Mouse (Mus musculus): ENCODE measurements at regions not wholly inside any gene's neighbourhood (a gene's known extent, or its start where the extent isn't known, plus 50 kb on each side); places are given as distances from the start of the nearest gene placed in this dataset.
A peak's percentile ranks its signal among the peaks of the same experiment; 100 is the strongest.

DNA sequence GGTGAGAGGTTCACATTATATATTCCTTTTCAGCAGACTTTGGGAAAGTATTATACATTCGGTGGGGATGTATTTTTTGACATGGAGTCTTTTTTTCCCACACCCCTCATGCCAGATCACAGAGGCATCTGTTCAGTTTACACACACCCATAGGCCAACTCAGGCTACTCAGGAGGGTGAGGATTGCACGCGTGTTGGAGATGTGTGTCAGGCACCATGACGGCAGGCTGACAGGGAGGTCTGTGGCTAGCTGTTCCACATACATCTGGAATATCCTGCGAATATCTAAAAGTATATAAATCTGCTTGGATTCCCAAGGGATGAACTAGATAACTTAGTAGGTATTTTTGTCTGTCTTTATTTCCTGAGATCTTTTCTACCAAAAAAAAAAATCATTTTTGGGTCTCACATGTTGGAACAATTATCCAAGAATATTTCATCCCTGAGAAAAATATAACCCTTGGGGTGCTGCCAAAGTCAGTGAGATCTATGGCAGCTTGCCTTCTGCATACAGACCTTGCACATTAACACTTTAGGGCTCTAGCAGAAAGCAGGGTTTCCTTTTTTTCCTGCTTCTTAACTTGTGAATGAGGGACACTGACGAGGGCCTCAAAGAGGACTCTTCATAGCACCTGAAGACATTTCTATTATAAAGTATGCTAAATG, 260.4 kb upstream of the Dph6 start:
- Histone ChIP-seq H3K36me3 (ENCODE audit: control insufficient read depth, insufficient read depth, low read length) (no peaks in the 10 kb centered on the region), H3K27me3 (ENCODE audit: control insufficient read depth, insufficient read depth, low read length) (no peaks in the 10 kb centered on the region), H3K4me1 (ENCODE audit: control insufficient read depth, insufficient read depth, low read length) (peaks cover 7% of the 10 kb centered on the region), H3K4me3 (ENCODE audit: control insufficient read depth, low read depth, low read length) (no peak overlapping the region), H3K27ac (ENCODE audit: control insufficient read depth, insufficient read depth, low read depth, low read length) (no peak overlapping the region)
- TF ChIP-seq POLR2A (IDR thresholded peaks at IDR 0.05; ENCODE audit: control insufficient read depth, low read depth, low read length) (no peak), CTCF (IDR thresholded peaks at IDR 0.05; ENCODE audit: control insufficient read depth, insufficient read depth, insufficient replicate concordance, low read depth, low read length) (no peak)

DNA sequence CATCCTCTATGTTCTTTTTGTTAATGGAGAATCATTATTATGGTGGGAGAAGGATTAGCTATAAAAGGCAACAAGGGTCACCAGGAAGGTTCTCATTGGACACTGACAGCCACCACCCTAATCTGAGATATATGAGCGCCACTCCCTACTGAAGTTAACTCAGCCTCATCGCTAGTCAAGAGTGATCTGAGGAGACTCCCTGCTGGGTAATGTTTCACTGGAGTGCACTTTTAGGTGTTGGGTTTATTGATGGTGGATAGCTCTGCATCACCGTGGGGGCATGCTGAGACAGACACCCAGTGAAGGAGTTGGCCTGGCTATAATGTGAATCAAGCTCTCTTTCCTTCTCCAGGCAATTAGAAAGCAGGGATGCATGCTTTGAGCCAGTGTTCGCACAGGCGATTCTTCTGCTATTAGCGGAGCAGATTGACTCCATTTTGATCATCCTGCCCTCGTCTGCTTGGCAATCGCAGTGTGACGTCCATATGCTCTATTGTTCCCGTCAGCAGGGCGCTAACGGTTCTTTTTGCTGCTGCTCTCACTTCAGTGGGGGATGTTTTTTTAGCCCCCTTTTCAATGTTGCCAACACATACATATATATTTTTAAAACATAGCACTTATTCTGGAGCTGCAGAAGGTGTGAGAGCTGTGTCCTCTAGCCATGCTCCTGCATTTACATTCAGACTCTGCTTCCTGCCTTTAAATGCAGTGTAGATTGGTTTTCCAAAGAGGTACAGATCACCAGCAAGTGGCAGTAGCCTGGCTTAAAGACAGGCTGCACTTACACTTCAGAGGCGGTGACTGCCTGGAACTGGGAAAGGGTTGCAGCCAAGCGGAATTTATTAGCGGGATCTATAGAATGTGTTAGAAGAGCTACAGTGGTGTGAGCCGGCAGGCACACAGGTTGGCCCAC, 263.9 kb upstream of the Dph6 start:
- Histone ChIP-seq H3K36me3 (ENCODE audit: control insufficient read depth, insufficient read depth, low read length) (no peaks in the 10 kb centered on the region), H3K27ac (ENCODE audit: control insufficient read depth, insufficient read depth, low read depth, low read length) (no peak overlapping the region), H3K4me1 (ENCODE audit: control insufficient read depth, insufficient read depth, low read length) (peaks cover 7% of the 10 kb centered on the region), H3K4me3 (ENCODE audit: control insufficient read depth, low read depth, low read length) (peak overlapping the region; percentile 75), H3K27me3 (ENCODE audit: control insufficient read depth, insufficient read depth, low read length) (no peaks in the 10 kb centered on the region)
- TF ChIP-seq CTCF (IDR thresholded peaks at IDR 0.05; ENCODE audit: control insufficient read depth, insufficient read depth, insufficient replicate concordance, low read depth, low read length) (no peak), POLR2A (IDR thresholded peaks at IDR 0.05; ENCODE audit: control insufficient read depth, low read depth, low read length) (peak; percentile 46; the same call in 1 of the 2 replicates)

DNA sequence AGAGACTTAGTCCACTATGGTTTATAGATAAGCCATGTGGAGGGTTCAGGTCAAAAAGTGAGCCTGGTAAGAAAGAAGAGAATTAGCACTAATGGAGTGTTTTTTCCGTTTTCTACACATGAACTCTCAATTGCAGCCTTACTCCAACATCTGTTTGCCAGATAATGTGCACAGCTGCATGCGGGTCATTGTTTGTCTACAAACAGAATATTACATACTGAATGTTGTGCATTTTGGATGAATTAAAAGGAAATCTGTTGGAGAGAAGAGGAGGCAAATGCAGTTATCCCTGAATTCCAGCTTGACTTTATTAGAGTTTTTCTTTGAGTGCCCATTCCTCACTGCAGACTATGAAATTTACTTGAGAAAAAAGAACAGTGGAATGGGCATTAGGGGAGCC, 269.1 kb upstream of the Dph6 start:
- no peak overlapping the region for H3K27ac ChIP-seq (ENCODE audit: control insufficient read depth, insufficient read depth, low read depth, low read length)
- no peaks in the 10 kb centered on the region for H3K27me3 ChIP-seq (ENCODE audit: control insufficient read depth, insufficient read depth, low read length)
- no peaks in the 10 kb centered on the region for H3K36me3 ChIP-seq (ENCODE audit: control insufficient read depth, insufficient read depth, low read length)
- H3K4me1 ChIP-seq (ENCODE audit: control insufficient read depth, insufficient read depth, low read length) = peaks cover 5% of the 10 kb centered on the region
- H3K4me3 ChIP-seq (ENCODE audit: control insufficient read depth, low read depth, low read length) = no peak overlapping the region
- no peak for TF ChIP-seq POLR2A (IDR thresholded peaks at IDR 0.05; ENCODE audit: control insufficient read depth, low read depth, low read length)
- TF ChIP-seq CTCF (IDR thresholded peaks at IDR 0.05; ENCODE audit: control insufficient read depth, insufficient read depth, insufficient replicate concordance, low read depth, low read length) = no peak

DNA sequence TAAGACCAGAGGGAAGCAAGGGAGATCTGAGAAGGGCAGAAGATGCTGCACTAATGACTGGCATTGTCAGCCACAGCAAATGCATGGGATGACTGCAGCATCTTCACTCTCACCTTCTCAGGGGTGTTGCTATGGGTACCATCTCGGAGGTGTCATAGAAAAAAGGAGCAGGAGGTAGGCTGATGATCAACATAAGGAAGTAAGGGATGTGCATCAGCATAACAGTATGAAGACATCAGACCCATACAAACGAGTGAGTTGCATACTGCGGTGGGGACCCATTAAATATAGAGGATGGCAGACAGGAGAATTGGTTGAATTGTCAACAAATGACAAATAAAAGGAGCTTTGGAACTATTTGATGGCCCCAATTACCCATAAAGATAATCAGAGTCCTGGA, 280.7 kb upstream of the Dph6 start:
- TF ChIP-seq CTCF (IDR thresholded peaks at IDR 0.05; ENCODE audit: control insufficient read depth, insufficient read depth, insufficient replicate concordance, low read depth, low read length) (no peak), POLR2A (IDR thresholded peaks at IDR 0.05; ENCODE audit: control insufficient read depth, low read depth, low read length) (no peak)
- Histone ChIP-seq H3K27ac (ENCODE audit: control insufficient read depth, insufficient read depth, low read depth, low read length) (no peak overlapping the region), H3K36me3 (ENCODE audit: control insufficient read depth, insufficient read depth, low read length) (no peaks in the 10 kb centered on the region), H3K4me1 (ENCODE audit: control insufficient read depth, insufficient read depth, low read length) (no peaks in the 10 kb centered on the region), H3K27me3 (ENCODE audit: control insufficient read depth, insufficient read depth, low read length) (no peaks in the 10 kb centered on the region), H3K4me3 (ENCODE audit: control insufficient read depth, low read depth, low read length) (no peak overlapping the region)

DNA sequence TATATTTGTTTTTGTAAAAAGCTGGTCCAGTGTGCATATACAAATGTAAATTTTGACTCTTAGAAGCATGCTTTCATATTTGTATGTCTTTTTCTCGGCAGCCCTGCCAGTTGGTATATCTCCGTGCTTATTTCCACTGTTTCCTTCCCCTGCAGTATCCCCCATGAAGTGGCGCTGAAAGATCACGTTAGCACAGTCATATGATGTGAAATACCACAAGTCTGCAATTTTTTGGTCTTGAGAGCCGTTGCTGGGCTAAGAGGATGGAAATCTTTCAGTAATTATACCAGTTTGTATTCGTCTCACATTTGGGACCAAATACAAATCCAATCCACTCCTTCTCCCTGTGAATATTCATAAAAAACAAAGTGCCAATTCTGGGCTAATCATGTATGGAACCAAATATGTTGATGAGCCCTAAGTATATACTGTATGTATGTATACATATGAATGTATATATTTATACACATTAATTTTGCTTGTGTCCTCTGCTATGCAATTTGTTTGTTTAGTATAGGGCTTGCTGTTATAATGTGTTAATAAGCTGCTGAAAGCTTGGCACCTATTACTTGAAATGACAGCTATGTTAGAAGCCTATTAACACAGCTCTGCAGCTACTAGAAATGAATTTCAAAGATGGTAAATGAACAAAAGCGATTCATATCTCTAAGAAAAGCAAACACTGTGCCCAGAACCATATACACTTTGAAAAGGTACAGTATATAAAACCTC, 283.8 kb upstream of the Dph6 start:
- Histone ChIP-seq H3K36me3 (ENCODE audit: control insufficient read depth, insufficient read depth, low read length) (no peaks in the 10 kb centered on the region), H3K27ac (ENCODE audit: control insufficient read depth, insufficient read depth, low read depth, low read length) (no peak overlapping the region), H3K4me3 (ENCODE audit: control insufficient read depth, low read depth, low read length) (no peak overlapping the region), H3K27me3 (ENCODE audit: control insufficient read depth, insufficient read depth, low read length) (no peaks in the 10 kb centered on the region), H3K4me1 (ENCODE audit: control insufficient read depth, insufficient read depth, low read length) (no peaks in the 10 kb centered on the region)
- TF ChIP-seq CTCF (IDR thresholded peaks at IDR 0.05; ENCODE audit: control insufficient read depth, insufficient read depth, insufficient replicate concordance, low read depth, low read length) (no peak), POLR2A (IDR thresholded peaks at IDR 0.05; ENCODE audit: control insufficient read depth, low read depth, low read length) (no peak)

DNA sequence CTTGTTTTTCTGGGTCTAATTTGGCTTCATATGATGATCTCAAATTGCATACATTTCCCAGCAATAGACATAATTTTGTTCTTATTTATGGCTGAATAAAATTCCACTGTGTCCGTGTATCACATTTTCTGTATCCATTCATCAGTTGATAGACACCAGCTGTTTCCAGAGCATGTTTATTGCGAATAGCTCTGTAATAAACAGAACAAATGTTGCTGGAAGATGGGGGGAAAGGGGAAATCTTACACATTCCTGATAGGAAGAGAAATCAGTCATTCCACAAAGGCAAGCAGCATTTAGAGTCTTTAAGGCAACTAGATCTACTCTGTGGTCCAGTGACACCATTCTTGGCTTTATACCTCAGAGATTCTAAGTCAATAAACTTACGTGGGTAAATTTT, 311.3 kb upstream of the Dph6 start:
- Histone ChIP-seq H3K4me1 (ENCODE audit: control insufficient read depth, insufficient read depth, low read length) (no peaks in the 10 kb centered on the region), H3K36me3 (ENCODE audit: control insufficient read depth, insufficient read depth, low read length) (no peaks in the 10 kb centered on the region), H3K27me3 (ENCODE audit: control insufficient read depth, insufficient read depth, low read length) (no peaks in the 10 kb centered on the region), H3K27ac (ENCODE audit: control insufficient read depth, insufficient read depth, low read depth, low read length) (no peak overlapping the region), H3K4me3 (ENCODE audit: control insufficient read depth, low read depth, low read length) (no peak overlapping the region)
- TF ChIP-seq CTCF (IDR thresholded peaks at IDR 0.05; ENCODE audit: control insufficient read depth, insufficient read depth, insufficient replicate concordance, low read depth, low read length) (no peak), POLR2A (IDR thresholded peaks at IDR 0.05; ENCODE audit: control insufficient read depth, low read depth, low read length) (no peak)

DNA sequence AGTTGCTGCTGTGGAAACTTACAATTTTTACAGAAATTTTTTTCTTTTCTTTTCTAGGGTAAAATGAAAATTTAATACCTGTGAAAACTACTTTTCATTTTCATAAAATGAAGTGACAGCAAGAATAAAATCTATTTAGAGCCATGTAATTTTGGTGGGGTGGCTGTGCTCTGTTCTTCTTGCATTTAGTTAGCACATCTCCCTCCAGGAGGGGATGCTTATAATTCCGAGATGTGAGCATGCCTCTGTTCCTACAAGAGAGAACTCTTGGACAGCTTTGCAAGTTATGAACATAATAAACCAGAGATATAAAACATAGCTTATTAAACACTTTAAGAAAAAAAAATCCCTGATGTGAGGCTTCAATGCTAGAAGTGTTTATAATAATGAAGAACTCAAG, 313.9 kb upstream of the Dph6 start:
- no peaks in the 10 kb centered on the region for H3K27me3 ChIP-seq (ENCODE audit: control insufficient read depth, insufficient read depth, low read length)
- H3K36me3 ChIP-seq (ENCODE audit: control insufficient read depth, insufficient read depth, low read length) = no peaks in the 10 kb centered on the region
- no peak overlapping the region for H3K27ac ChIP-seq (ENCODE audit: control insufficient read depth, insufficient read depth, low read depth, low read length)
- H3K4me3 ChIP-seq (ENCODE audit: control insufficient read depth, low read depth, low read length) = no peak overlapping the region
- TF ChIP-seq POLR2A (IDR thresholded peaks at IDR 0.05; ENCODE audit: control insufficient read depth, low read depth, low read length) (no peak), CTCF (IDR thresholded peaks at IDR 0.05; ENCODE audit: control insufficient read depth, insufficient read depth, insufficient replicate concordance, low read depth, low read length) (no peak)
- no peaks in the 10 kb centered on the region for H3K4me1 ChIP-seq (ENCODE audit: control insufficient read depth, insufficient read depth, low read length)

All from testis, adult 2 months (tissue).